Mouse (Mus musculus) intestine, embryonic 15.5 days (tissue): ENCODE data around the gene Slc25a47. TPM values are rescaled to one million over a fixed set of nuclear protein-coding genes. Genes with fewer than 3 reads are reported as not detected.
A peak's percentile ranks its signal among the peaks of the same experiment; 100 is the strongest.

Source experiments
- ATAC-seq: fragments of 200-750 bp; cut with Nextera tagmentation; 2 replicates; pipeline ENCODE4 v1.8.0; 2017; ENCODE audit warnings: moderate TSS enrichment, moderate library complexity
- H3K27ac ChIP-seq: fragments of 300-500 bp; sonication (generic); 2 replicates; pipeline ENCODE4 v1.5.1; 2015; ENCODE audit warnings: mild to moderate bottlenecking, inconsistent platforms
- H3K27me3 ChIP-seq: fragments of 300-500 bp; sonication (generic); replicated peaks from 2 replicates; pipeline ENCODE4 v1.6.1; 2015; ENCODE audit warnings: inconsistent platforms
- H3K36me3 ChIP-seq: fragments of 300-500 bp; sonication (generic); 2 replicates; pipeline ENCODE4 v1.6.1; 2015; ENCODE audit warnings: inconsistent platforms
- H3K4me1 ChIP-seq: fragments of 300-500 bp; sonication (generic); replicated peaks from 2 replicates; pipeline ENCODE4 v1.6.1; 2015; ENCODE audit warnings: inconsistent platforms
- H3K4me2 ChIP-seq: fragments of 300-500 bp; sonication (generic); replicated peaks from 2 replicates; pipeline ENCODE4 v1.6.1; 2015; ENCODE audit warnings: mild to moderate bottlenecking, inconsistent platforms
- H3K4me3 ChIP-seq: fragments of 300-500 bp; sonication (generic); replicated peaks from 2 replicates; pipeline ENCODE4 v1.5.1; 2015; ENCODE audit warnings: inconsistent platforms
- H3K9ac ChIP-seq: fragments of 300-500 bp; sonication (generic); 2 replicates; pipeline ENCODE4 v1.6.1; 2015; ENCODE audit warnings: inconsistent platforms
- H3K9me3 ChIP-seq: fragments of 300-500 bp; sonication (generic); 2 replicates; pipeline ENCODE4 v1.6.1; 2016; ENCODE audit warnings: inconsistent platforms
- WGBS: fragments of 180-500 bp; shearing (Covaris S2); methylation state at CpG from one replicate; pipeline ENCODE4 v1.1.7; 2015; 5-methylcytosine and 5-hydroxymethylcytosine counted together
- polyA plus RNA-seq: library from polyadenylated mRNA; unstranded; fragments of >200 nt; fragmentation: Nextera tagmentation; extraction: Ambion mirVana; gene quantifications from 2 replicates; pipeline ENCODE4 v1.2.1, GENCODE M21; 2015

Slc25a47 gene
- polyA plus RNA-seq, 1 experiment from 2014 or later, result 7.3 TPM

- no peaks in the 10 kb centered on the region for H3K9me3 ChIP-seq
- no peak overlapping the region for H3K4me2 ChIP-seq
- no peak overlapping the region for H3K27ac ChIP-seq
- H3K27me3 ChIP-seq, result no peaks in the 10 kb centered on the region
- WGBS, result 72% methylated on average over 7 of the region's 7 CpGs
- no peak overlapping the region for H3K4me3 ChIP-seq
- 0 out of 2 replicates have a peak, but pooled peaks cover 9% of the 10 kb centered on the region for H3K36me3 ChIP-seq
- H3K9ac ChIP-seq, result no peak overlapping the region
- H3K4me1 ChIP-seq, result no peaks in the 10 kb centered on the region
- ATAC-seq, result no peak
Measured at GRCm38 (mm10) chr12:108810309-108810708, 25.5 kb upstream of the Slc25a47 start.

- Histone ChIP-seq H3K27ac (no peak overlapping the region), H3K4me2 (no peak overlapping the region), H3K4me1 (no peaks in the 10 kb centered on the region), H3K36me3 (0 out of 2 replicates have a peak, but pooled peaks cover 9% of the 10 kb centered on the region), H3K4me3 (no peak overlapping the region), H3K27me3 (no peaks in the 10 kb centered on the region), H3K9ac (no peak overlapping the region), H3K9me3 (no peaks in the 10 kb centered on the region)
- no peak for ATAC-seq
- 46% methylated on average over 2 of the region's 2 CpGs for WGBS
Measured at GRCm38 (mm10) chr12:108811133-108811532, 24.7 kb upstream of the Slc25a47 start.

GRCm38 (mm10) chr12:108812463-108812862 is 23.4 kb upstream of the Slc25a47 start:
- Histone ChIP-seq H3K9me3 (no peaks in the 10 kb centered on the region), H3K36me3 (peaks cover 13% of the 10 kb centered on the region; the same call in 1 of the 2 replicates), H3K4me2 (no peak overlapping the region), H3K9ac (no peak overlapping the region), H3K4me1 (no peaks in the 10 kb centered on the region), H3K27ac (no peak overlapping the region), H3K27me3 (no peaks in the 10 kb centered on the region), H3K4me3 (no peak overlapping the region)
- 77% methylated on average over 6 of the region's 6 CpGs for WGBS
- ATAC-seq, result no peak

GRCm38 (mm10) chr12:108814470-108814869 is 21.4 kb upstream of the Slc25a47 start:
- WGBS, result 88% methylated on average over 6 of the region's 6 CpGs

GRCm38 (mm10) chr12:108816569-108816968 is 19.3 kb upstream of the Slc25a47 start:
- no peak overlapping the region for H3K4me3 ChIP-seq
- H3K27ac ChIP-seq, result no peak overlapping the region
- H3K27me3 ChIP-seq, result no peaks in the 10 kb centered on the region
- 71% methylated on average over 11 of the region's 11 CpGs for WGBS
- ATAC-seq, result no peak
- no peaks in the 10 kb centered on the region for H3K4me1 ChIP-seq
- peaks cover 14% of the 10 kb centered on the region; the same call in 1 of the 2 replicates for H3K36me3 ChIP-seq
- H3K9ac ChIP-seq, result no peak overlapping the region
- H3K4me2 ChIP-seq, result no peak overlapping the region
- no peaks in the 10 kb centered on the region for H3K9me3 ChIP-seq

More at GRCm38 (mm10) chr12:108814470-108814869, 21.4 kb upstream of the Slc25a47 start:
- no peaks in the 10 kb centered on the region for H3K27me3 ChIP-seq
- no peaks in the 10 kb centered on the region for H3K4me1 ChIP-seq
- no peak overlapping the region for H3K4me3 ChIP-seq
- no peak overlapping the region for H3K4me2 ChIP-seq
- H3K9me3 ChIP-seq, result no peaks in the 10 kb centered on the region
- H3K36me3 ChIP-seq, result peaks cover 14% of the 10 kb centered on the region; the same call in 1 of the 2 replicates
- H3K9ac ChIP-seq, result no peak overlapping the region
- H3K27ac ChIP-seq, result no peak overlapping the region
- ATAC-seq, result no peak

- ATAC-seq, result peak; percentile 17; the same call in 1 of the 2 replicates
- no peaks in the 10 kb centered on the region for H3K27me3 ChIP-seq
- H3K27ac ChIP-seq, result no peak overlapping the region
- peaks cover 10% of the 10 kb centered on the region; the same call in 1 of the 2 replicates for H3K36me3 ChIP-seq
- WGBS, result 92% methylated on average over 4 of the region's 4 CpGs
- no peaks in the 10 kb centered on the region for H3K4me1 ChIP-seq
- H3K4me3 ChIP-seq, result no peak overlapping the region
- H3K4me2 ChIP-seq, result no peak overlapping the region
- no peaks in the 10 kb centered on the region for H3K9me3 ChIP-seq
- H3K9ac ChIP-seq, result no peak overlapping the region
Measured at GRCm38 (mm10) chr12:108820461-108820860, 15.4 kb upstream of the Slc25a47 start.

GRCm38 (mm10) chr12:108823036-108823435 is 12.8 kb upstream of the Slc25a47 start:
- no peak for ATAC-seq
- Histone ChIP-seq H3K36me3 (peaks cover 3% of the 10 kb centered on the region; the same call in 1 of the 2 replicates), H3K9me3 (no peaks in the 10 kb centered on the region), H3K9ac (no peak overlapping the region), H3K4me1 (no peaks in the 10 kb centered on the region), H3K4me2 (no peak overlapping the region), H3K4me3 (no peak overlapping the region), H3K27me3 (no peaks in the 10 kb centered on the region), H3K27ac (no peak overlapping the region)
- WGBS, result 58% methylated on average over 8 of the region's 8 CpGs

GRCm38 (mm10) chr12:108824225-108824874 is 11.5 kb upstream of the Slc25a47 start:
- no peaks in the 10 kb centered on the region for H3K4me1 ChIP-seq
- no peak overlapping the region for H3K4me3 ChIP-seq
- H3K4me2 ChIP-seq, result no peak overlapping the region
- H3K36me3 ChIP-seq, result no peaks in the 10 kb centered on the region
- no peak overlapping the region for H3K27ac ChIP-seq
- no peak for ATAC-seq
- no peaks in the 10 kb centered on the region for H3K27me3 ChIP-seq
- 89% methylated on average over 15 of the region's 15 CpGs for WGBS
- H3K9me3 ChIP-seq, result no peaks in the 10 kb centered on the region
- no peak overlapping the region for H3K9ac ChIP-seq

- no peak overlapping the region for H3K4me3 ChIP-seq
- no peaks in the 10 kb centered on the region for H3K27me3 ChIP-seq
- no peak overlapping the region for H3K9ac ChIP-seq
- 94% methylated on average over 13 of the region's 13 CpGs for WGBS
- no peak overlapping the region for H3K27ac ChIP-seq
- no peak overlapping the region for H3K4me2 ChIP-seq
- ATAC-seq, result no peak
- H3K9me3 ChIP-seq, result no peaks in the 10 kb centered on the region
- H3K4me1 ChIP-seq, result no peaks in the 10 kb centered on the region
- no peaks in the 10 kb centered on the region for H3K36me3 ChIP-seq
Measured at GRCm38 (mm10) chr12:108825561-108826224, 10.2 kb upstream of the Slc25a47 start.

GRCm38 (mm10) chr12:108826282-108826957 is 9.4 kb upstream of the Slc25a47 start:
- Histone ChIP-seq H3K4me3 (no peak overlapping the region), H3K4me2 (no peak overlapping the region), H3K4me1 (no peaks in the 10 kb centered on the region), H3K9ac (no peak overlapping the region), H3K27ac (no peak overlapping the region), H3K27me3 (no peaks in the 10 kb centered on the region), H3K36me3 (no peaks in the 10 kb centered on the region), H3K9me3 (no peaks in the 10 kb centered on the region)
- 93% methylated on average over 19 of the region's 19 CpGs for WGBS
- no peak for ATAC-seq

- no peak overlapping the region for H3K4me3 ChIP-seq
- H3K9me3 ChIP-seq, result no peaks in the 10 kb centered on the region
- WGBS, result 95% methylated on average over 28 of the region's 28 CpGs
- H3K4me2 ChIP-seq, result no peak overlapping the region
- H3K27ac ChIP-seq, result no peak overlapping the region
- peaks cover 3% of the 10 kb centered on the region for H3K4me1 ChIP-seq
- no peak overlapping the region for H3K9ac ChIP-seq
- no peak for ATAC-seq
- H3K36me3 ChIP-seq, result no peaks in the 10 kb centered on the region
- no peaks in the 10 kb centered on the region for H3K27me3 ChIP-seq
Measured at GRCm38 (mm10) chr12:108826958-108827535, 8.8 kb upstream of the Slc25a47 start.

GRCm38 (mm10) chr12:108827641-108828040 is 8.2 kb upstream of the Slc25a47 start:
- H3K9me3 ChIP-seq, result no peaks in the 10 kb centered on the region
- no peak overlapping the region for H3K9ac ChIP-seq
- H3K27me3 ChIP-seq, result no peaks in the 10 kb centered on the region
- no peaks in the 10 kb centered on the region for H3K36me3 ChIP-seq
- 90% methylated on average over 6 of the region's 6 CpGs for WGBS
- H3K27ac ChIP-seq, result no peak overlapping the region
- peaks cover 8% of the 10 kb centered on the region for H3K4me1 ChIP-seq
- ATAC-seq, result no peak
- H3K4me3 ChIP-seq, result no peak overlapping the region
- H3K4me2 ChIP-seq, result no peak overlapping the region
